Mouse (Mus musculus): ENCODE results near the gene Phox2b.

The Phox2b gene

GRCm38 (mm10) chr5:67091766-67092165 is 7.3 kb downstream of the Phox2b start:
- no peak for DNase-seq (ENCODE audit: low read depth)

- no peak for DNase-seq (ENCODE audit: low read depth)
Measured at GRCm38 (mm10) chr5:67090856-67091255, 8.2 kb downstream of the Phox2b start.

- no peak for DNase-seq (ENCODE audit: low read depth)
Measured at GRCm38 (mm10) chr5:67083117-67083516, 16.0 kb downstream of the Phox2b start.

DNA sequence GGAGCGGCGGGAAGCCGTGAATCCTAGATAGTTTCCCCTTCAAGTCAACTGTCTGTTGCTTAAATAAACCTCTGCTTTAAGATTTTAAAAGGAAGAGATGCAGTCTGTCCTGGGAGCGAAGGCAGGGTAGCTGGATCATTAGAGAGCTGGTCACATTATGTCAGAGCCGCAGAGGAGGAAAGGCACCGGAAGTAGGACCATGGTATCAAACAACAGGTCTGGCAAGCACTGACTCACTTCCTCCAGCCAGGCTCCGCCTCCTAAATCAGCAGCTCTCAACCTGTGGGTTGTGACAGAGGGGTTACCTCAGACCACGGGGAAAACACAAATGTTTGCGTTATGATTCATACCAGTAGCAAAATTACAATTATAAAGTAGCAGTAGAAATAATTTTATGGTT is 35.5 kb downstream of the Phox2b start:
- no peak for DNase-seq (ENCODE audit: low read depth)

DNA sequence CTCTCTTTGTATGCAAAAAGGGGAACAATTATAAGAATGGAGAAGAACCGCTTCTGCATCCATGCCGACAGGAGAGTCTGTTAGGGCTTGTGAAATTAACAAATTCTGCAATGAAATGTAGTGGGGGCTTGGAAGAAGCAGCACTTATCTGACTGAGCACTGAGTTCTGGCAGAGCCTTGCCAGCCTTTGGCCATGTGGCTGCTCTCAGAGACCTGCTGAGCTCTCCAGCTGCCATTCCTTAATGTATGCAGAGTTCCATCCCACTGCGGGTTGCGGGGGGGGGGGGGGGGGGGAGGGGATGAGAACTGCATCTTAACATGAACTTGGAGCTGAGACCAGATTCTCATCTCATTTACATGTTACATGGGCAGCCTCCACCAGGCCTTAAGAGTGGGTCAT is 38.6 kb downstream of the Phox2b start:
- DNase-seq (ENCODE audit: low read depth) = no peak

DNA sequence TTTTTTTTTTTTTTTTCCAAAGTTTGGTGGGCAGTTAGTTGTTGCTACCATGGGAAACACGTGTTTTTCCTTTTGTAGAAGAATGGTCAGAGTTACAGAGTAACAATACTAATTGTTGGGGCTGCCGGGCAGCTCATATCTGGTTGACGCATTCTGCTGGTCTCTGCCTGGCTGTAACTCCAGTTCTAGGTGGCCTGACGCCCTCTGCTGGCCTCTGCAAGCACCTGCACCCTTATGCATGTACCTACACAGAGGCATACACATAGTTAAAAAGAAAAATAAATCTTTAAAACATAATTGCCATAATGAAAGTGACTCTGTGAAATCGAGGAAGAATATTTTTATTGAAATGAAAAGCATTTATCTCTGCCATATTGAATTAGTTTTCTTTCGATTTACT is 41.3 kb downstream of the Phox2b start:
- DNase-seq (ENCODE audit: low read depth) = no peak

DNA sequence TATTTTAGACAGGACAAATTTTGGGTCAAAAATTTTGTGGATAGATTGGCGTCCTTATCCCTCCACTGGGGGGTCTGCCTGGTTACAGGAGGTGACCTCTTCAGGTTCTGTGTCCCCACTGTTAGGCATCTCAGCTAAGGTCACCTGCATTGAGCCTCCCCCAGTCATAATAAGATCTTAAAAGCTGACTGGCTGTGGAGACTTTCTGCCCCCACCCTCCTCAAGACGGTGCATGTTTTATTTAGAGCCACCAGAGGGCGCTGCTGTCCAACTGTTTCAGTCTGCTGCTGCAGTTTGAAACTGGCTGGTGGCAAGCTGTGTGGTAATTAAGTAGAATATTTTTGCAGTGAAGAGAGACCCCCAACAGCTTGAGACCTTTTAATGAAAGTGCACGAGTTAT is 51.1 kb downstream of the Phox2b start:
- DNase-seq (ENCODE audit: low read depth) = peak; percentile 35
